Comparison of ENCODE assay signal across 26 mouse cellular contexts in genomic region chr5:32017686-32018085, GRCm38 (mm10).
DNase-seq lines count a peak whose midpoint lies in the region; TF ChIP-seq lines count a peak whose summit lies in the region.
"Had no signal": no experiment of that assay in that cellular context is flagged by ENCODE, and none has a peak within 500 bp of the region (broad histone marks: within the 10 kb centered on the region; RNA-seq: fewer than 3 reads in every experiment).

No protein-coding gene starts in this region.

- no peaks in the 10 kb centered on the region for H3K27me3 ChIP-seq in heart, embryonic 10.5 days (ENCODE audit: insufficient read depth, poor library complexity, severe bottlenecking)
- H3K27me3 ChIP-seq in ES-Bruce4 (ENCODE audit: control insufficient read depth, insufficient read depth, low read length, poor library complexity, severe bottlenecking) (no peaks in the 10 kb centered on the region), myocyte (ENCODE audit: control insufficient read depth, insufficient read depth, insufficient read length) (no peaks in the 10 kb centered on the region)
- H3K27me3 ChIP-seq: forebrain, embryonic 12.5 days; hindbrain, embryonic 15.5 days; midbrain, embryonic 13.5 days had no signal

- H3K4me3 ChIP-seq in heart, embryonic 10.5 days, result no peak overlapping the region
- H3K4me3 ChIP-seq in ES-Bruce4 (ENCODE audit: low read depth, low read length) (no peak overlapping the region), myocyte (no peak overlapping the region)
- H3K4me3 ChIP-seq: forebrain, embryonic 12.5 days; hindbrain, embryonic 10.5 days; hindbrain, embryonic 15.5 days; midbrain, embryonic 13.5 days had no signal

- peak overlapping the region; percentile 8 for H3K4me2 ChIP-seq in myocyte (ENCODE audit: low read depth)
- H3K4me2 ChIP-seq: forebrain, embryonic 12.5 days; hindbrain, embryonic 15.5 days; midbrain, embryonic 13.5 days had no signal

- TF ChIP-seq EP300 in ES-Bruce4 (IDR thresholded peaks at IDR 0.05; ENCODE audit: insufficient read depth, low read depth, low read length), result no peak

- H3K4me1 ChIP-seq in heart, embryonic 10.5 days, result peaks cover 15% of the 10 kb centered on the region; the same call in 1 of the 2 replicates
- peaks cover 1% of the 10 kb centered on the region for H3K4me1 ChIP-seq in ES-Bruce4 (ENCODE audit: control insufficient read depth, insufficient read depth, low read length)
- H3K4me1 ChIP-seq: forebrain, embryonic 12.5 days; hindbrain, embryonic 10.5 days; hindbrain, embryonic 15.5 days; midbrain, embryonic 13.5 days had no signal

- intact Hi-C loops in heart, postnatal 36 days (cut with DNase I), result no loop called here
- intact Hi-C loops in left cerebral cortex, postnatal 10 days (cut with DNase I), result no loop called here

- 0 out of 2 replicates have a peak overlapping the region, but pooled peaks have one; percentile 42 for H3K27ac ChIP-seq in heart, embryonic 10.5 days
- peak overlapping the region; percentile 48; the same call in 1 of the 2 replicates for H3K27ac ChIP-seq in ES-Bruce4 (ENCODE audit: insufficient read depth, low read length)
- H3K27ac ChIP-seq: forebrain, embryonic 12.5 days; hindbrain, embryonic 10.5 days; hindbrain, embryonic 15.5 days; liver, embryonic 14.5 days; macrophage; midbrain, embryonic 13.5 days had no signal

- no peaks in the 10 kb centered on the region for H3K36me3 ChIP-seq in heart, embryonic 10.5 days
- no peaks in the 10 kb centered on the region for H3K36me3 ChIP-seq in ES-Bruce4 (ENCODE audit: control insufficient read depth, insufficient read depth, low read length, poor library complexity, severe bottlenecking)
- H3K36me3 ChIP-seq in myocyte (ENCODE audit: control insufficient read depth, insufficient read depth), result no peaks in the 10 kb centered on the region
- H3K36me3 ChIP-seq: forebrain, embryonic 12.5 days; hindbrain, embryonic 10.5 days; hindbrain, embryonic 15.5 days; midbrain, embryonic 13.5 days had no signal

- TF ChIP-seq POLR2A in ES-Bruce4 (IDR thresholded peaks at IDR 0.05; ENCODE audit: insufficient read depth, low read length), result no peak
- TF ChIP-seq POLR2A in myocyte (IDR thresholded peaks at IDR 0.05; ENCODE audit: insufficient read length, low read depth), result no peak

- H3ac ChIP-seq in myocyte (ENCODE audit: control insufficient read depth, insufficient read length), result no peak overlapping the region

- H3K9ac ChIP-seq in ES-Bruce4 (ENCODE audit: low read depth, poor library complexity, severe bottlenecking), result no peak overlapping the region
- H3K9ac ChIP-seq: forebrain, embryonic 12.5 days; forebrain, postnatal 0 days; hindbrain, embryonic 15.5 days; liver, embryonic 14.5 days; midbrain, embryonic 13.5 days had no signal

- peak; percentile 78 for DNase-seq in heart, embryonic 10.5 days (ENCODE audit: low spot score)
- DNase-seq in heart, postnatal 36 days, result no peak
- DNase-seq in ES-CJ7 (ENCODE audit: low read depth, low spot score), result peak; percentile 35
- no peak for DNase-seq in left cerebral cortex, postnatal 10 days (ENCODE audit: extremely low spot score in 1 of 2, low spot score in 2 of 2)
- DNase-seq: adrenal gland, postnatal 10 days; B cell, adult 2 months; cerebellum, adult 11 months; cerebellum, adult 9-11 months; forebrain, postnatal 0 days; kidney, adult 11 months; kidney, postnatal 14 days; layer of hippocampus, adult 9-11 months; liver; lung, adult 2 months; lung, postnatal 10 days; right cerebral cortex, postnatal 4 days; thymus, adult 2 months; thymus, postnatal 36 days had no signal

- no peak for TF ChIP-seq CTCF in ES-Bruce4 (IDR thresholded peaks at IDR 0.05; ENCODE audit: low read depth, low read length)

- WGBS in heart, embryonic 10.5 days, result 21% methylated on average over 3 of the region's 3 CpGs

- H3K79me2 ChIP-seq in myocyte (ENCODE audit: control insufficient read depth, insufficient read depth), result no peaks in the 10 kb centered on the region

- H3K9me3 ChIP-seq in heart, embryonic 10.5 days, result no peaks in the 10 kb centered on the region
- no peaks in the 10 kb centered on the region for H3K9me3 ChIP-seq in ES-Bruce4 (replicated peaks; ENCODE audit: control insufficient read depth, insufficient read depth, low read length, poor library complexity, severe bottlenecking)
- H3K9me3 ChIP-seq: forebrain, embryonic 12.5 days; hindbrain, embryonic 10.5 days; hindbrain, embryonic 15.5 days; midbrain, embryonic 13.5 days had no signal

TF ChIP-seq in myocyte, 11 proteins besides CTCF, POLR2A, EP300 and RAD21:
- TF ChIP-seq TCF12 (IDR thresholded peaks at IDR 0.05; ENCODE audit: insufficient read depth, poor library complexity, severe bottlenecking) (no peak), E2F4 (IDR thresholded peaks at IDR 0.05; ENCODE audit: insufficient read depth) (no peak)

Comparison
In these comparisons a context has a peak if more than half of its experiments do, and no peak if none do; other contexts are left out.
1. DNase-seq: peak in heart, embryonic 10.5 days (single experiment) and ES-CJ7 (single experiment); none in heart, postnatal 36 days (0 of 2) and left cerebral cortex, postnatal 10 days (0 of 2).